Mouse (Mus musculus) MEL (cell line): ENCODE results near the gene Fam32a.

Experiments
- CTCF ChIP-seq, 3 experiments: IDR thresholded peaks in 2 of 3; conservative IDR thresholded peaks in 1 of 3; 2 replicates each; pipeline ENCODE4 v1.5.1; 2011 to 2012; ENCODE audit warnings: low read length in 3 of 3, low read depth in 2 of 3, mild to moderate bottlenecking in 2 of 3, improper control_type of control experiment in 1 of 3, inconsistent platforms in 1 of 3, mixed read lengths in 1 of 3, moderate library complexity in 1 of 3; ENCODE audit not compliant: control insufficient read depth in 1 of 3, insufficient read depth in 1 of 3, poor library complexity in 1 of 3, severe bottlenecking in 1 of 3
- GABPA ChIP-seq: IDR thresholded peaks from 2 replicates; pipeline ENCODE4 v1.6.1; 2012; ENCODE audit warnings: low read depth, mild to moderate bottlenecking, inconsistent platforms, low read length, improper control_type of control experiment, moderate library complexity
- JUND ChIP-seq: IDR thresholded peaks from 2 replicates; pipeline ENCODE4 v1.6.1; 2011; ENCODE audit warnings: low read depth, mild to moderate bottlenecking, improper control_type of control experiment, low read length
- POLR2A ChIP-seq, 2 experiments: IDR thresholded peaks; 2 replicates each; pipeline ENCODE4 v1.6.1; 2011 to 2012; ENCODE audit warnings: low read length in 2 of 2, mild to moderate bottlenecking in 2 of 2, control low read depth in 1 of 2, improper control_type of control experiment in 1 of 2, low read depth in 1 of 2, moderate library complexity in 1 of 2; ENCODE audit not compliant: control insufficient read depth in 1 of 2, insufficient read depth in 1 of 2, poor library complexity in 1 of 2
- POLR2AphosphoS2 ChIP-seq: IDR thresholded peaks from 2 replicates; pipeline ENCODE4 v1.6.1; 2011; ENCODE audit warnings: low read length, improper control_type of control experiment
- SMC3 ChIP-seq: IDR thresholded peaks from 2 replicates; pipeline ENCODE4 v1.6.1; 2011; ENCODE audit warnings: low read depth, low read length, improper control_type of control experiment
- USF2 ChIP-seq, 2 experiments: IDR thresholded peaks; 2 replicates each; pipeline ENCODE4 v1.6.1; 2011 to 2012; ENCODE audit warnings: improper control_type of control experiment in 2 of 2, low read length in 2 of 2, borderline replicate concordance in 1 of 2, inconsistent platforms in 1 of 2, low read depth in 1 of 2, mild to moderate bottlenecking in 1 of 2; ENCODE audit not compliant: insufficient read depth in 1 of 2
- ZC3H11A ChIP-seq: IDR thresholded peaks from 2 replicates; pipeline ENCODE4 v1.6.1; 2012; ENCODE audit warnings: low read depth, mild to moderate bottlenecking, inconsistent platforms, low read length, improper control_type of control experiment
- ZKSCAN1 ChIP-seq: IDR thresholded peaks from 2 replicates; pipeline ENCODE4 v1.6.1; 2012; ENCODE audit warnings: low read depth, mild to moderate bottlenecking, inconsistent platforms, low read length, improper control_type of control experiment, moderate library complexity
- ZNF384 ChIP-seq: IDR thresholded peaks from 2 replicates; pipeline ENCODE4 v1.6.1; 2012; ENCODE audit warnings: low read depth, mild to moderate bottlenecking, inconsistent platforms, low read length, improper control_type of control experiment

DNA sequence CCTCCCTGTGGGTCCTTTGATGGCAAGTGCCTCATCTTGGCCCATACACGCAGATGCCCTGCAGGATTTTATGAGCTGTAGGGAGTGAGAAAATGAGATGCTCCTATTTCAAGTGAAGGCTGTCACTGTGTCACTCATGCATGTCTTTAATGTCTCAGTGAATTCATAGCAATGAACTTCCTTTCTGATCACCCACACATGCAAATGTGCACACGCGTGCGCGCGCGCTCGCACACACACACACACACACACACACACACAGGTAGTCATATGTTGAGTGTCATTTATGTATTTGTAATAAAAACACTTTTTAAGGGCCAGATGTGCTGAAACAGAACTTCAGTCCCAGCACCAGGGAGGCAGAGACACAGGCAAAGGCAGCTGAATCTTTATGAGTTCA, 47.6 kb downstream of the Fam32a start:
- TF ChIP-seq ZNF384 (no peak), ZC3H11A (no peak), JUND (no peak), POLR2AphosphoS2 (no peak), CTCF (IDR thresholded peaks at IDR 0.05 in 2 of 3, conservative IDR thresholded peaks at IDR 0.05 in 1 of 3; ENCODE audit: control insufficient read depth in 1 of 3, insufficient read depth in 1 of 3, low read depth in 2 of 3, low read length in 3 of 3, poor library complexity in 1 of 3, severe bottlenecking in 1 of 3) (no peak), USF2 (IDR thresholded peaks at IDR 0.05; ENCODE audit: borderline replicate concordance in 1 of 2, insufficient read depth in 1 of 2, low read depth in 1 of 2, low read length in 2 of 2) (no peak), POLR2A (IDR thresholded peaks at IDR 0.05; ENCODE audit: control insufficient read depth in 1 of 2, insufficient read depth in 1 of 2, low read depth in 1 of 2, low read length in 2 of 2, poor library complexity in 1 of 2) (no peak), SMC3 (no peak), GABPA (no peak), ZKSCAN1 (no peak)
